Mouse (Mus musculus): Measurements from ENCODE around the gene Mxra7.
"Not testable (repeated sequence)": the region's sequence is repeated elsewhere in the genome, so short reads cannot be mapped to it uniquely, and the experiment has no call there.

Gene Mxra7

DNA sequence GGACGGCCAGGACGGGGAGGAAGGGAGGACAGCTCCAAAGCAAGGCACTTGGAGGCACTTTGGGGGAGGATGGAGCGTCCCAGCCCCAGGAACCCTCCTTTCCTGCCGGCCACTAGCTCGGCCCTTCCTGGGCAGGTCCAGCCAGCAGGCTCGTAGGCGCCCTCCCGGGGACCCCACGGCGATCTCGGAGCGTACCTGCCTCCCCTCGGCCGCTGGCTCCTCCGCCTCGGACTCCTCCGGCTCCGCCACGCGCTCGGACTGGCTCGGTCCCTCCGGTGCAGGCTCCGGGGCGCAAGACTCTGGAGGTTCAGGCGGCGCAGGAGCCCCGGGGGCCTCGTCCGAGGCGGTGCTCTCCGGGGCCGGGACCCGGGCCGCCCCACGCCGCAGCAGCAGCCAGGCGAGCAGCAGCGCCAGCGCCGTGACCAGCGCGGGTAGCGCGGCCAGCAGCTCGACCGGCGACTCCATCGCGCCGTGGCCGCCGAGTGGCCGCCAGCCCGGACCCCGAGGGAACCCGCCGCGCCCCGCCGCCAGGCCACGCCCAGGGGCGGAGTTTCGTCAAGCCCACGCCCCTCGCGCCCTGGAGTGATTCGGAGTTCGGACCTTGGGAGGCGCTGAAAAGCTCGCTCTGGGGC is at the start of gene Mxra7:
Mxra7 (minus strand) TSS at position 513 of the 632 bp plus-strand sequence.
- peak; percentile 37 for DNase-seq (ENCODE audit: low read depth, low spot score)

- DNase-seq (ENCODE audit: low read depth, low spot score) = no peak
Observed at GRCm38 (mm10) chr11:116873987-116874386, 46.1 kb upstream of the Mxra7 start.

GRCm38 (mm10) chr11:116871538-116871937 is 43.7 kb upstream of the Mxra7 start:
- no peak for DNase-seq (ENCODE audit: low read depth, low spot score)

DNA sequence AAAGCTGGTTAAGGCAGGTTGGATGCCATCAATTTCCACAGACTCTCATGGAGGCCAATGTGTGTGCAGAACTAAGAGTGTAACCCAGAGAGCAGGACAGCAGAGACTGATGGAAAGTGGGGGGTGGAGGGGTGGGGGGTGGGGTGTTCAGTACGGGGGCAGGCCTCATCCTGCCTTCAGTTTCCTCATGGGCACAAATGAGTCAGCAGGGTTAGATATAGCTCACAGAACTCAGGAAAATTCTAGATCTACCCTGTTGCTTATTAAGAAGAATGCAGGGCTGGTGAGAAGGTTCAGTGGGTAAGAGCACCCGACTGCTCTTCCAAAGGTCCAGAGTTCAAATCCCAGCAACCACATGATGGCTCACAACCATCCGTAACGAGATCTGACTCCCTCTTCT is 41.8 kb upstream of the Mxra7 start:
- DNase-seq (ENCODE audit: low read depth, low spot score) = no peak

- DNase-seq (ENCODE audit: low read depth, low spot score) = no peak
Observed at GRCm38 (mm10) chr11:116869223-116869622, 41.4 kb upstream of the Mxra7 start.

DNA sequence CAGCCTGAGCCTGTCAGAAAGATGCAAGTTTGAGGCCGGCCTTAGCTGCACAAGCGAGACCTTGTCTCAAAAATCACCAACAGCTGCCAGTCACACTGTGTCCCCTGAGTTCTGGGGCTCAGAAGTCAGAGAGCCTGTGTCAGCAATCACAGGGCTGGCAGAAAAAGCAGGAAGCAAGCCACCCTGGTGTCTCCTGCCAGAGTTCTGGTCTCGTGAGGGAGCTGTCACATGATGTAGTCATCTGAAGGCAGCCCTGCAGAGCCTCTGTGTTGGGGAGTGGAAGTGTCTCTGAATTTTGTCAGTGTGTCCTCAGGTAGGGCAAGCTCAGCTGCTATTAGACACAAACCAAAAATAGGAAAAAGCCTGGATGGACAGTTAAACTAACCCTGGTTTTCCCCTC is 40.3 kb upstream of the Mxra7 start:
- no peak for DNase-seq (ENCODE audit: low read depth, low spot score)

DNA sequence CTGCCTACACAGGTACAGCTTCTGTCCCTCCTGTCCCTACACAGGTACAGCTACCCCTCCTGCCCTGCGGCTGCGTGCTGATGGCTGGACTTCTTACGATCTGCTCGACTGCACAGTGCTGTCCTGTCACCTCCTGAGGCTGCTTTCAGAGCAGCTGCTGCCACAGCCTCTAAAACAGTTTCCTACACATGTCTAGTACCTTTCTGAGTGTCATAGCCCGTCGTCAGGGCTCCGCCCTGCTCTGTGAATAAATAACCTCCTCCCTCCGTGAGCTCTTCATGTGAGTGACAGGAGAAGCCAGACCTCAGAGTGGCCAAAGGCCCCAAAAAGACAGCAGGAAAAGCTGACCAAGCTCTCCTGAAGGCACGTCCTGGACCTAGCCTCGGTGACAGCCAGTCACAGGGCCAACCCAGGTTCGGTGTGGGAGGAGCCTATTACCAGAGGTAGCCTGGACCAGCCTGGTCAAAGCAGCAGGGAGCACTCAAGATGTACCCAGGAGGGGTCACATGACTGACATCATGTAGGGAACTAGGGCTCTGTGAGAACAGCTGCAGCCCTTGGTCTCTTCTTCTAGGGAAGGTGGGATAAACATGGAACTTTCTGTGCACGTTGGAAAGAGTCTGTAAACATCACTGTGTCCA is 38.2 kb upstream of the Mxra7 start:
- no peak for DNase-seq (ENCODE audit: low read depth, low spot score)

DNA sequence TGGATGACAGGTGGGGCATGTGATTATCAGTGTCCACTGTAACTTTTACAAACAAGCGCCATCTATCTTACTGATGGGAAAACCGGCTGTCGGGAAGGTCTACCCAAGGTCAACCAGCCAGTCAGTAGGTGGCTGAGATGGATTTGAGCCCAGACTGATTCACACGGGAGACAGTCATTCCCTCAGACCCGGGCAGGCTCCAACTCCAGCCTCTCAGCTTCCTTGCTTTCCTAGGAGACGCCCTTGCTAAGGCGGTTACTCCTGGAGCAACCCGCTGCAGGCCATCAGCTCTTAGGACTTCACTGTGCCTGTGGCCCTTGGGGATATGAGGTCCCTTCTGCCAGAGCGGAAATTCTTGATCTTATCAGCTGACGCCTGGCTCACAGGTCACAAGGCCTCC is 36.6 kb upstream of the Mxra7 start:
- DNase-seq (ENCODE audit: low read depth, low spot score) = no peak

DNA sequence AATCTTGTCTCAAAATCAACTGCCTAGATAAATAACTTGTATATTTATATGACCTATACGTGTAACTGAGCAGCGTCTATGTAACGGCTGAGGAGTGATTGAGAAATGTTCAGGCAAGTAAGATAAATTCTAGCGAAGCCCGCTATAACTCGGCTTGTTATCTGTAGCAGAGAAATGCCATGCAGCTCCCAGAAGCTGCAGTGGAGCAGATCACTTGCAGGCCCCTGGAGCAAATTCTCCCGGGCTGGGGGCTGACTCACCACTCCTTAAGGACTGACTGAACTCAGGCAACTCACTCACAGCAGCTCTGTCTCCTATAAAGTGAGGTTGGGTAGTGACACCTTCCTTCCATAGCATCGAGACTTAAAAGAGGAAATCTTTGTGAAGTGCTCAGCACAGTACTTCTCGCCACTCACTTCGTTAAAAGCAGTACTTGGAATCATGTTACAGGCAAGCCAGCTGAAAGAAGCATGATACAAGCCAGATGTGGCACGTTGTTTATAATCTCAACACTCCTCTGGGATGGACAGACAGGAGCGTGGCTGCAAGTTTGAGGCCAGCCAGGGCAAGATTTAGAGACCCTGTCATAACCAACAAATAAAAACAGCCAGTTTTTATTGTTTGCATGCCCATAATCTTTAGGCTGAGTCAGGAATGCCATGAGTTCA is 29.5 kb upstream of the Mxra7 start:
- no peak for DNase-seq (ENCODE audit: low read depth, low spot score)

GRCm38 (mm10) chr11:116854279-116854678 is 26.4 kb upstream of the Mxra7 start:
- no peak for DNase-seq (ENCODE audit: low read depth, low spot score)

- peak; percentile 96 for DNase-seq (ENCODE audit: low read depth, low spot score)
Observed at GRCm38 (mm10) chr11:116853512-116853928, 25.7 kb upstream of the Mxra7 start.

DNA sequence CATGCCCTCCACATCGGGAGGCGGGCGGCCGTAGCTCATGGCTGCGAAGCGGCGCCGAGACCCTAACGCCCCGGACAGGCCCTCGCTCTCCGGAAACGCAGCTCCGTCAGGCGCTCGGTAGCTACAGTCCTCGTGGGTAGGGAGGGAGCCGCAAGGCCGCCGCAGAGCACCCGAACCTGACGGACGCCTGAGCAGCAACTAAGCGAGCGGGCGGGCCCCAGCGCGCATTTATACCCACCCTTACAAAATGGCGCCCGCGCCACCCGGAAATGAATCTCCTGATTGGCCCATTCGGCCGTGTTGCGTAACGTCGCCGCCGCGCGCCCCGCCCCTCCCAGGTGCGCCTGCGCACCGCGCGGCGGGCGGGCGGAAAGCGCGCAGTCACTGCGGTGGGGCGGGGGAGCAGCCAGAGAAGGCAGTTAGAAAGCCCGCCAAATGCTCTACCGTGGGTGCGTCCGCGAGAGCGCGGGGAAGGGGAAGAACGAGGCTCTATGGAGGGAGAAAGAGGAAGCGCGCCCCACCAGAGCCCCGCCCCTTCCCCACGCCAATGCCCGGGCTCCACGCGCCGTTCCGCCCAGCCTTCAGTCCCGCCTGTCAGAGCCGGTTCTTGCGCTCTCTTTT is 25.2 kb upstream of the Mxra7 start, which contains the start of gene Srsf2:
Srsf2 (minus strand) TSS at position 204 of the 621 bp plus-strand sequence.
- peak; percentile 98 for DNase-seq (ENCODE audit: low read depth, low spot score)

DNA sequence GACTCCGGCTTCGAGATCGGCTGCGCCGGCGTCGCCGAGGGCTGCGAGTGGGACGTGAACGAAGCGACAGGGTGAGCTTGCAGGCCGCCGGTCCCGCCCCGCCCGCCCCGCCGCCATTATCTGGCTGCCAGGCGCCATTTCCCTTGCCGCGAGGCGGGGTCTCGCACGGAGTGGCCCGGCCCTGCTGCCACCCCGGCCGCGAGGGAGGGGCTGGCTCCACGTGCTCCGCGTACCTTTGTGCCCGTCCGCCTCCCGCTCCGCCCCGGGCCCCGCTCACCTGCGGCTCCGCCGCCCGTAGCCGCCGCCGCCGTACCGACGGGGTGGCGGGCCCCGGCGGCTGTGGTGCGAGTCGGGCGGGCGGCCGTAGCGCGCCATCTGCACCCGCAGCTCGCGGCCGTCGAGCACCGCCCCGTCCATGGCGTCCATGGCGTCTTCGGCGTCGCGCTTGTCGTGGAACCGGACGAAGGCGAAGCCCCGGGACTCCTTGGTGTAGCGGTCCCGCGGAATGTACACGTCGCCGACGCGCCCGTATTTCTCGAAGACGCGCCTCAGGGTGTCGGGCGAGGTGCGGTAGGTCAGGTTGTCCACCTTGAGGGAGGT is 24.5 kb upstream of the Mxra7 start, which contains the start of gene Mfsd11:
Mfsd11 (plus strand) TSS at position 150 of the 600 bp plus-strand sequence.
- DNase-seq (ENCODE audit: low read depth, low spot score) = peak; percentile 90

GRCm38 (mm10) chr11:116851576-116852290 is 23.9 kb upstream of the Mxra7 start:
- DNase-seq (ENCODE audit: low read depth, low spot score) = no peak

GRCm38 (mm10) chr11:116850833-116851477 is 23.1 kb upstream of the Mxra7 start:
- no peak for DNase-seq (ENCODE audit: low read depth, low spot score)

DNA sequence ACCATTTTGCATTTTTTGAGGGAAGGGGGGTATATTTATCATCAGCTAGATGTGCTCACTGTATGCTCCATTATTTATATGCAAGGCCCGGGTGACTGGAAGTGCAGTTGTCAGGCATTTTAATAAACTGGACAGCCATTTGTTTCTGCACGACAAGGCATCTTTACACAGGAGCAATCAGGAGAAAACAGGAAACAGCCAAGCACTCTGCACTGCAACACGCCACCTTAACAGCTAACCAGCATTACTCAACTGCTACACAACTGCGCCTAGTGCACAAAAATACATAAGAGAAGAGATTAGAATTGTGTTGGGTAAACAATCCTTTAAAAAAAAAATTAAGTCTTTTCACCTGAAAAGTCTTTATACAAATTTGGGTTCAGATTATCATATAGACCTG is 22.2 kb upstream of the Mxra7 start:
- no peak for DNase-seq (ENCODE audit: low read depth, low spot score)

DNA sequence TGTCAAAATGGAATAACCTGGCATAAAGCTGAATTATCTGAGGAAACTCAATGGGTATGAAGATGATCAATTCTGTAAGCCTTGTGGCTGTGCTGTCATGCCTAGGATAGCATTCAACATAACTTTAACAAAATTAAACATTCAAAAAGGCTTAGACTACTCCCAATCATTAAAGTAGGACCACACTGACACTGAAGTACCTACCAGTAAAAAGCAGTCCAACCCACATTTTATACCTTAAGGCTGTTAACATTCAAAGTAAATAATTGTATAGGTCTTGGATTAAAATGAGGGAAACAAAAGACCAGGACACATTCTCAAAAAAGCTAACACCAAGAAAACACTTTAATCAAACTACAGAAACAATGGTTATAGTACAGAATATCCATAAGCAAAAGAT is 21.7 kb upstream of the Mxra7 start:
- no peak for DNase-seq (ENCODE audit: low read depth, low spot score)

DNA sequence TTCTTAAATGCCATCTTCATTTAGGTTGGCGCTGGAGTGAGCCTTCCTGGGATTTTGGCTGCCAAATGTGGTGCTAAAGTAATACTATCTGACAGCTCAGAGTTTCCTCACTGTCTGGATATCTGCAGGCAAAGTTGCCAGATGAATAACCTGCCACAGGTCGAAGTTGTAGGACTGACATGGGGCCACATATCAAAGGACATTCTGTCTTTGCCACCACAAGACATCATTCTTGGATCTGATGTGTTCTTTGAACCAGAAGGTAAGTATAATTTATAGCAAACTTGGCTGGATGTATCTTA is 21.0 kb upstream of the Mxra7 start:
- DNase-seq (ENCODE audit: low read depth, low spot score) = not testable (repeated sequence)

DNA sequence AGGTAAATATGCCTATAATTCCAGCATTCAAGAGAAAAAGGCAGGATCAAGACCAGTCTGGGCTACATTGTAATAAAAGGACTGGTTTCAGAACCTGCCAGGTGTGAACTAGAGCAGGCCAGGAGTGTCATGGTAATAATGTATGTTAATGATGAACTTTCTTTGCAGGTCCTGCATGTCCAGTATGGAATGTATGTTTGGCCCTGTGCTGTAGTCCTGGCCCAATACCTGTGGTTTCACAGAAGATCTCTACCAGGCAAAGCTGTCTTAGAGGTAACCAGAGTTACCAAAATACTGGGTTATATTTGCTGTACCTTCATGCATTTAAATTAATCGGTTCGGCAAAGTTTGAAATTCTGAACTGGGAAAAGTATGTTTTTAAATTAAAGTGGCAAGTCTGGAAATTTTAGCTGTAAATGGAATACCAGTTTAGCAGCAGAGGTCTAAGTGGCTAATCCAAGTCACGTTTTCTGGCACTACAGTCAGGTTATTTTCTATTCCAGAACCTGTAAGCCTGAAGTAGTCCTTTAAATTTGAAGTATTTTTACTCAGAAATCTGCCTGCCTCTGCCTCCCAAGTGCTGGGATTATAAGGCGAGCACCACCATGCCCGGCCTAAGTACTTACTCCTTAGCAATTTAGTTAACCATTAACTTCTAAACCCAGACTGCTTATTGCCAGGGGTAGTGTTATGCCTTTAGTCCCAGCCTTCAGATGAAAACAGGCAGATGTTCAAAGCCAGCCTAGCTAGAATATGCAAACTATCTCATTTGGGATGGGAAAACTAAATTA is 20.4 kb upstream of the Mxra7 start:
- no peak for DNase-seq (ENCODE audit: low read depth, low spot score)

All from CD4-positive helper T cell, adult 2 months (primary cell).